Mouse (Mus musculus) right cerebral cortex, adult 2 months (tissue): ENCODE data around the gene Gpr63.
"Not testable (repeated sequence)": the region's sequence is repeated elsewhere in the genome, so short reads cannot be mapped to it uniquely, and the experiment has no call there.

Experiments used
- DNase-seq, 2 experiments: peaks; one replicate each; pipeline ENCODE4 v3.0.0; 2021 to 2022; ENCODE audit warnings: low spot score in 2 of 2

Gene Gpr63

DNA sequence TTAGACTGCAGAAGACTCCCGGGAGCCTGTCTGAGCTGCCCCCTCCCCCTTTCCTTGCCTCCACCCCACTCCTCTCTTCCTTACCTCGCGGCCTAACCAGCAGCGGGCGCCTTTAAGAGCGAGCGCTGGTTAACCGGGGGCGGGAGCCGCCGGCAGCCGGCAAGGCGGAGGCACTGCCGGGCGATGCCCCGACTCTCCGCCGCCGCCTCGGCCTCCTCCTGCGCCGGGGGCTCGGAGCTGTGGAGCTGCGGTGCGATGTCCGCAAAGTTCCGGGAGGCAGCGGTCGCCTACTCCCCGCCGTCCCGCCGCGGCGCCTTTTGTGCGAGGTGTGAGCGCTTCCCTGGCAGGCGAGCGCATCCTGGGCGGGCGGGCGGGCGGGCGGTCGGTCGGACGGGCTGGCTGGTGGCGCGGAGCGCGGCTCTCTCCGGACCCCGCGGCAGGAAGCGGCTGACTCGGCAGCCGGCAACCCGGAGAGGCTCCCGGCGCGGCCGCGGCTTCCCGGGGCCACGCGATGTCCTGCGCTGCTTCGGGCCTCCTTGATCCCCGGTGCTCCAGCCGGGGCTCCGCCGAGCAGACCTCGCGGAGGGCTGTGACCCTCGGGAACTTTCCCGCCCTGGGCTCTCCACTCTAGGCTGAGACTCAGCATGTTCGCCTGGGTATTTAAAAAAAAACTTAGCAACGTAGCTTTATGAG, at the start of gene Gpr63:
Gene Gpr63, plus strand, starts transcription at position 109 of the 693 bp plus-strand sequence.
- DNase-seq = peak; percentile 70

DNA sequence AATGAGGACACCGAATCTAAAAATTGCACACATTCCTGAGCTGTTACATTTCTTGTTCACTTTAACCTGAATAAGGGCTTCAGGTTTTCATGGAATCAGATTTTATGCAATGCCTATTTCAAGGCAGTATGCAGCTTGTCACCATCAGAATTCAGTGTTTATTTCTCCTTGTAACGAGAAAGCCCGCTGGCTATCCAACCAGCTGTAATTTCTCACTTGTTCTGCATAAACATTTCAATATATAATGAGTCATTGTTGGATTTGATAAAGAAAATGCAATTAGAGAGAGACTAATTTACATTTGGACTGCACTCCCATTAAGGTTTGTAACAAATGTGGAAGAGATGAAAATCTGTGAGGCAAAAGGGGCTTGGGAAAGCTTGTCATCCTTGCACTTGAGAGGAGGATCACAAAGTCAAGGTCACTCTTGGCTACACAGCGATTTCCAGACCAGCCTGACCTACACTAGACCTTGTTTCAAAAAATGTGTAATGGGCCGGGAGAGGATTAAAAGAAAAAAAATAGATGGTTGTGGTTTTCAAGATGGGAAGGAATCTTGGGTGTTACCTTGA, 46.1 kb upstream of the Gpr63 start:
- no peak for DNase-seq

DNA sequence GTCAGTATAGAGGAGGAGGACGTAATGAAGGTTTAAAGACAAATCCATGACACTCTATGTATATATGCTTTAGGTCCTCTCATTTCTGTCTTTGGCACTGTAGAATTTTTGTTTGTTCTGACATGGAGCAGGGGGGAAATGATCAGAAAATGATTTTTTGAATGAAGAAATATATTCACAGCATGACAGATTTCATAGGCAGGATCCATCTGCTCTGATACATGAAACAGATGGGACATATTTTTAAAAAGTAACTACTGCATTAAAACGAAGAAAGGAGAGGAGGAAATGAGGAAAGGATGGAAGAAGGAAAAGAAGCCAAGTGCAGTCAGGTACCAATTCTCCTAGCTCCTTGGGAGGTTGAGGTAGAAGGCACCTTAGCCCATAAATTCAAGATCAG, 41.5 kb upstream of the Gpr63 start:
- DNase-seq = no peak

DNA sequence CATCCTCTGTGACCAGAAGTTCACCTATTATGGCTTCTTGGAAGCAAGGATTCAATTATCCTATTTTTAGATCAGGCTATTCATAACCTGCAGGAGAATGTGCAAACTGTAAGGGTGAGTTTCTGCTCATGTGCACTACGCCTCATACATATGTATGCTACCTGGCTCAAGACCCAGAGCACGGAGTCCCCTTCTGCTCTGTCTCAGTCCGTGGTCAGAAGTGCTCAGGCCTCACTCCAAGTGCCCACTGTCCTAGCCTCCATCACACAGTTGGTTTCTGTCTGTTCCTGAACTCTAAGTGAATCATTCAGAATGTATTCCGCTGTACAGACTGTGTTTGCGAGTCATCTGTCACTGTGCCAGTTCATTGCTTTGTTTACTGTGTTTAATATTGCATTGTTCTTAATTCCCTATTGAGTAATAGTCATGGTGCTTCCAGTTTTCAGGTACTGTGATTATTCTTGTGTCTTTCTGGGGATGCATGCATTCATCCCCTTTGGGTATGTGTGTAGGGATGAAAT, 37.9 kb upstream of the Gpr63 start:
- DNase-seq = no peak

DNA sequence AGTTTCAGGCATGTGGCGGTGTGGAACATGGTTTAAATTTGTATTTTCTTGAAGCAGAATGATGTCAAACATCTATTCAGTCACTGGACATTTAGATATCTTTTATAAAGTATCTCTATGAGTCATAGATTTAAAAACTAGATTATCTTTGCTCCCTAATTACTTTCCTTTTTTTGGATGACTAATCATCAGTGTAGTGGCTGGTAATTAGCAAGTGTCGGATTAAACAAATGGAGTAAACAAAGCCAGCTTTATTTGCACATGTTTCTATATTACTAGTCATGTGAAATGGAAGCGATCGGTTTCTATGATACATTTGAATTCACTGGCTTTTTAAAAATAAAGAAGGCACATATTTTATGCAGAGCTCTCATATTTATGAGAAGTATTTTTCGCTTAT, 37.3 kb upstream of the Gpr63 start:
- DNase-seq = no peak

DNA sequence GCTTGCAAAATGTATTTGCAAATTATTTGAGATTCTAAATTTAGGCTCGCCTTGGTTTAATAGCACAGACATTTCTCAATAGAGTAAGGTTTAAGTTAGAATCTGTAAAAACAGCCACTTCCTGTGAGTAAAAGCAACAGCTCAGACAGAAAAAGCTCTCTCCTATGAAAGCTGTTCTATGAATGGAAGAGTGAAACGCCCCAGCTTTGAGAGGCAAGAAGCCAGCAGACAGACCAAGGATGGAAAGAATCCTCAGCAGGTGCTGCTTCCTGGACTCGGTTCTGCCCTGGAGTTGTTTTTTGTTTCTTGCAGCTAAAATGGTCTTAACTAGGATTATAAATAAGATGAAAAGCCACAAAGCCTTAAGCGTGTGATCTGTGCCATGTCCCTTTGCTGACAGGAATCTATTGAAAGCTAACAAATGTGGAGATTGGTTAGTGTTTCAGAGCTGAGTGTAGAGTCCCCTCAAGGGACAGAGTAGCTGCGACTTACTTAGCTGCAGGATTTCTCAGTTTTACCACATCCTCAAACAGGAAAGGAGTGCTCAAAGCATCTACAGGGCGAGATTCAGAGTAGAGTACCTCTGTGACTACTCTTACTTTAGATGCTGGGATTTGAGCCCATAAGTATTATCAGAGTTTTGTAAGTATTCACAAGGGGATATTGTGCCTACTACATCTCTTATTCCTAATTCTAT, 23.3 kb upstream of the Gpr63 start:
- peak; percentile 33 to 45 for DNase-seq

DNA sequence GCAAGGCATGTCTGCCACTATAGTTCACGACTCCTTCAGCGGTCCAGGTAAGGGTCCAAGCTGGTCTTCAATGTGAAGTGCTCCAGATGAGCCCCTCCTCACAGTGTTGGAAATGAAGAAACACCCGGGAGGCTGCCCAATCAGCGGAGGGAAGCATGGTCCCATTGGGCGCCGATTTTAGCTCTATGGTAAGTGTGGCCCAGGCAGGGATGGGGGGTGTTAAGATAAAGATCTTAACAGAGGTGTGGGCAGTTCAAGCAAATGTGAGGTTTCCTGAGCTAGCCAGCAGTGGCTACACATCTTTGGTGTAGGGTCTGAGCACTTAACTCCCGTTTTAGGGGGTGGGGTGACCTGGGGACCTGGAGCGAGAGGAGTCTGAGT, 299 bp upstream of the Gpr63 start:
- DNase-seq = peak; percentile 7 to 9

DNA sequence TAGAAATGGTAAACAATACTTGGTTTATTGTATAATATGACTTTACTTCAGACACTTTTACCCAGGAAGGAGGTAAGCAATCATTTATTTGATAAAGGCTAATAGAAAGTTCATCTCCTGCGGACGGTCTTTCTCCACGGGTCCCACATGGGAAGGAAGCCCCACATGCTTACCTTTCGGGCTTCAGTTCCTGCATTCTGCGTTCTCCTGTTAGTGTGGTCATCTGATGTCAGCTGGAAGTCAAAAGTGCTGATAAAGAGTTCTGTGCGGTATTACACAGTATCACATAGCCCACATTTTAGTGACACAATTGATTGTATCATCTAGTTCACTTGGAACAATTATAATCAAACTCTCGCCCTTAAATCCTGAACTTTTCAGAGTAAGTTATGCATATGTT, 1.0 kb downstream of the Gpr63 start:
- DNase-seq = no peak

DNA sequence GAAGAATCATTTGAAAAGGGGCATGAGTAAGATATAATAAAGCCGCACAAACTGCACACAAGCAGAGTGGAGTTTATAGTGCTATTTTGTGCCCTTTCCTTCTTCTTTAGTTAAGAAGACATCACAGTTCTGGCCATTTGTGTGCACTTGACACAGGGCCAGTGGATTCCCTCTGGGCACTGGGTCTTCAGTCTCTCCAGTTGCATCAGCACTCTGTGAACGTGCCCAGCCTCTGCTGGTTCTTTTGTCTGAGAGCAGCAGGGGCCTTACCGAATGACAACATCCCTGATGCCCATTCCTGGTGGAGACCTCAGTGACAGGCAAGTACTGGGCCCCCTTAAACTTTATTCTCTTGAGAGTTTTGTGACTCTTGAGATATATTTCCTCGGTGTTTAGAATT, 12.4 kb downstream of the Gpr63 start:
- DNase-seq = no peak

DNA sequence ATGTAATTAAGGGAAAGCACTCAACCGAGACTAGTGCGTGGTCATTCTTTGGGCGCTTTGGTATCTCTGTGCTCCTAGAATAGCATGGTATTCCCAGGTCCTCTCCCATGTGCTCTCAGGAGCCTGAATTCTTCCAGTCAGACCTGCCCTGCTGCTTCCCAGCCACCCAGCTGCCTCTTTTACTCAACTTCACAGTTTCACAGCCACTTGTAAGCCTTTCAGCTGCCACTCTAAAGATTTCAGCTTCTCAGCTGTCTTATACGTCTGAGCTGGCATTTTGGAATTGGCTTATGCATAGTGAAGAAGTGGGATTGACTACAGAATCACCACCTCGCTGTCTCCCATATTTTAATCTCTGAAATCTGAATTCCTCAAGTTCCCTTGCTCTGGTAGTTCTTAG, 19.4 kb downstream of the Gpr63 start:
- DNase-seq = no peak

DNA sequence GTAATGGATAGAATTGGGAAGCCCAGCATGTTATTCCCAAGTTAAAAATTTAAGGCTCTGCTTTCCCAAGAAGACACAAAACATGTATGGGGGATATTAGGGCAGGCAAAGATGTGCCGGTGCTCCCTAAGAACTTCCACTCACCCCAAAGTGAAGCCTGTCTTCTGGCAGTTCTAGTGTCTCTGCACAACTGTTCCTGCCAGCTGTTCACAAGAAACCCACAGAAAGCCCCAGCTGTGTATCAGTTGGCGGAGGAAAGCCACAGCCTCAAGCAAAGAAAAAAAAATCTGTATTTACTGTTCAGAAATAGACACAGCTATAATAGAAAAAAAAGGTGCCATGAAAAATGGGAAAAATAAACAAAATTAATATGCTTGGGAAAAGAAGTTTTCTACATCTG, 25.3 kb downstream of the Gpr63 start:
- DNase-seq = no peak

DNA sequence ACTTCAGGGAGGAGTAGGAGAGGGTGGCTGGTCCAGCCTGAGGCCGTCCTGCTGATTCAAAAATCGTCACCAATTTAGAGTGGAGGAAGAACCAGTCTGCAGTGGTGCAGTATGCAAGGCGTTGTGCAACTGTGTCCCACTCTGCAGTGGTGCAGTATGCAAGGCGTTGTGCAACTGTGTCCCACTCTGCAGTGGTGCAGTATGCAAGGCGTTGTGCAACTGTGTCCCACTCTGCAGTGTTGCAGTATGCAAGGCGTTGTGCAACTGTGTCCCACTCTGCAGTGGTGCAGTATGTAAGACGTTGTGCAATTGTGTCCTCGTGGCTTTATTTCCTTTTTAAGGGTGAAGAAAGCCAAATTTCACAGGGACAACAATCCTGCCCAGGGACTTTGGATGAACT, 43.1 kb downstream of the Gpr63 start:
- not testable (repeated sequence) for DNase-seq

DNA sequence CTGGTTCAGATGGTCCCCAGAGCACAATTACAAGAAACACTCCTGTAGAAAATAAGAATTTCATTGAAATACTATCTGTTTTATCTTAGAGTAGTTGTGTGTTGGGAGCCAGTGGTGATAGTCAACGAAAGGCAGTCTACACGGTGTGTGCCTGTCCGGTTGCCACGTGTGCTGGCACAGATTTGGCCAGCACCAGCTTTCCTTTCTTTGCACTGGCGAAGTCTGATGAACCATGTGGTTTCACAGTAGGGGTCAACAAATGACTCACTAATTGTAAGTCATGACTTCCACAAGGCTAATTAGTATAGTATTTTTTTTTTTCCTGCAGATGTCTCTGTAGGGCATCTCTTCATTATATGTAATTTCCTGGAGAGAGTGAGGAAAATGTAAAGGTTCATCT, 45.6 kb downstream of the Gpr63 start:
- no peak for DNase-seq

DNA sequence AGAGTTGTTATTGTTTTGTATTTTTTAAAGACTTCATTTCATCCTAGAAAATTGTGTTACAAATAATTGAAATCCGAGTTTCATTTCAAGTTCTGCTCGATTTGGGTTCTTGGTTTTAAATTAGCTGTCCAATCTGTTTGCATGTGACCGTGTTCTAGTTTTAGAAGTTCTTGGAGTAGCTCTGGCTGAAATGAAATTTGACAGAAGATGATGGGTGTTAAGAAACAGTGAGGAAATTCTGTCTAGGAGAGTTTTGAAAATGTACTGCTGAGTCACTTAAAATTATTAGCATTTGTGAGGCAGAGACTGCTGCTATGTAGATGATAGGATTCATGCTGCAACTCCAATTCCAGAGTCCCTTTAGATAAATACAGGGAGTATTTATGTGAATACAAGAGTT, 46.5 kb downstream of the Gpr63 start:
- DNase-seq = no peak

DNA sequence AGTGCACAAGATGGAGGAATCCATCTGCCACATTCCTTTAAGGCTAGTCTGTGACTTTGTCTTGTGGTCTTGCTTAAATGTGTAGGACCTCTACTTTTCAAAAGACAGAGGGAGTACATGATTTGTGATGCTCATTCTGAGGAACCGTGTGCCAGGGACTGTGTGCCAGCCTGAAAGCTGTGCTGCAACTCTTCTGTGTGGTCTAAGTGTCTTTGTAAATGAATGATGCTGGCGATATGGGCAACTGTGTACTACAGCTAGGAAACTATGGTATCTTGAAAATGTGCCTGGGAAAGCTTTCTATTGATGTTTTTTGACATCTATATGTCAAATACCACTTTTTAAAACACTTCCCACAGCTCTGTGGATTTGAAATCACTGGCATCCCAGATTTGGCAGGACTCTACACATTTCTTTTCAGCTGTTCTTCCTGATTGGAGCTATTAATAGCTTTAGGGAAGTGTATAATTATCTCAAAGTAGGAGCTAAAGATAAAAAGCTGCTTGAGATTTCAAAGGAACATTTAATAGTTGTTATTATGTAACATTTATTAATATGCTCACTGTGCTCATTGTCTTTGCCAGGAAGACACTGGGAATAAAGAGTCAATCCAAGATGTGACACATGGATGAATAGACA, 48.9 kb downstream of the Gpr63 start:
- no peak for DNase-seq

DNA sequence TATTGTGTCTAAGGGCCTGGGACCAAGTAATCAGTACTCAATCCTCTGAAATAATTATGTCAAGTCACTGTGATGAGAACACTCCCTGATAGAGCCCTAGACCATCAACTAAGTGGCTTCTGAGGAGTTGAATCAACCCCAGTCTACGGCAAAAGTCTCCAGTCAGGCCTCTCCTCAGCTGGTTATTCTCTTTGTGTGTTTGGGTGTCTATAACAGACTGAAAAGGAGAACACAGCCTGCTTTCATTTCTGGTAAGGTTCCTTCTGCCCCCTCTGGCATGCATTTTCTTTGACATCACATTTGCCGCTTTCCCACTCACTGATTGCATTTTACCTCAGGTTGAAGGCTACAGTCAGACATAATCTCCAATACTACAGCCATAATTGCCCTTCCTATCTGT, 62.0 kb downstream of the Gpr63 start:
- no peak for DNase-seq

DNA sequence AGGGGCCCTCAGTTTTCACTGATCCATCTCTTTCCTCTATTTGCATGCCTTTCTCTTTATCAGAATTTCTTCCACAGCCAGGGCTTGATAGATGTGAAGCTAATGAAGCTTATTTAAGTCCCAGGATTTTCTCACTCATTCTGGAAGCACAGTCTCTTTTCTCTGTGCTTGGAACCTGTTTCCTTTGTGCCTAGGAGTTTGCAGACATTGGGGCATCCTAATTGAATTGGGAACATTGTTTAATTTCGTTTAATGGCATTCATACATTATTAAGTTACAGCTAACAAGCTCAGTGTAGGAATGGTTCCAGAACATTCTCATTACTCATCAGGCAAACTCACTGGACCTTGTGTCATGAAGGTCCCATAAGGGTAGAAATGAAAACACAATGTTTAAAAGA, 62.5 kb downstream of the Gpr63 start:
- no peak for DNase-seq

DNA sequence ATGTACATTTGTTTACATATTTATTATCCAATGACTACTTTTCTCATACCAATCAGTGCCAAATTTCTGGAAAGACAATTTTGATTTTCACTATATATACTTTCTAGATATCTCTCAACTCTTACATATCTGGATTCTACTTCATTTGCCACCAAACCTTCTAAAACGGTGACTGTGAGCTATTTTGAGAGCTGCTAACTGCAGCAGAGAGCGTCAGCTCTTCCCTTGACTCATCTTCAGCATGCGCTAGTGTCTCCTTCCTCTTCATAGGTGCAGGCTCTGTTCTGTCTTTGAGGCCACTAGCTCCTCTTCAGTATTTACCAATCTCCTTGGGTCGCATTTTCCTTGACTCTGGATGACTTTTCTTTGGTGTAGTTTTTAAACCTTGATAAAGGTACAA, 63.7 kb downstream of the Gpr63 start:
- DNase-seq = peak in 1 of 2 experiments; percentile 24

DNA sequence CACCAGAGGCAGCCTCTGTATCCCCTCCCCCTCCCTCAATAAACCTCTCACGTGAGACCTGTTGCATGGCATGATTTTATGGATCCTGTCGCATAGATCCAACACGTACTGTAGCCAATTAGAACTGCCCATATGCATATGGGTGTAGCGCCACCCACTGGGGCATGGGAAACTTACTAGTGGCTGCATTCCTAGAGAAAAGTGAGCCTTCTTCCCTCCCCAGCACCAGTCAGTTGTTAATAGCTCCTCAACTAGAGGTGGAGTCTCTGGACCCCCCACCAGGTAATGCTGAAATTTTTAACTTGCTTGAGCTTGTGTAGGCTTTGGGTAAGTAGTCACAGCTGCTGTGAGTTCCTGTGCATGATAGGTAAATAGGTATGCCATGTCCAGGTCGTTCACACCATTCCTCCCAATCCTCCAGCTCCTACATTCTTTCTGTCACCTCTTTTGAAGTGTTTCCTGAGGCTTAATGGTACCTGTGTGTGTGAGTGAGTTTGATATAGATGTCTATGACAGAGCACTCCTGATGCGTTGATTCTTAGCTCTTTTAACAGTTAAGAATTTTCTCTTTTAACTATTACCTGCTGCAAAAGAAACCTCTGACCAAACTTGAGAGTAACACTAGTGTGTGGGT, 69.1 kb downstream of the Gpr63 start:
- no peak for DNase-seq

DNA sequence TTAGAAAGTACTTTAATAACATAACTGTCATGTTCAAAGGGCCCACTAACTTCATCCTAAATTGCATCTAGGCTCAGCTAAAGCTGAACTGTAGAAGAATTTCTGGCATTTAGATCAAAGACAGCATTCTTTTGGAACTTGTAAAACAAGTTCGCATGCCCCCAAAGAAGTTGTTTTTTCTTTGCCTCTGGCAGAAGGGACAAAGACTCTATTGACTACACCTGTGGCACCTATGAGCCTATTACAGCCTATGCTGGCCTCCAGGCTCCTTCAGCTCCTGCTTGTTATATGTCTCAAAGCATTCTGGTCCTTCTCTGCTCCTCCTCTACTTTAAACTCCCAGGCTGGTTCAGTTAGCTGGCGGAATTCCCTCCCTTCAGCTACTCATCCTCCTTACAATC, 69.6 kb downstream of the Gpr63 start:
- no peak for DNase-seq

DNA sequence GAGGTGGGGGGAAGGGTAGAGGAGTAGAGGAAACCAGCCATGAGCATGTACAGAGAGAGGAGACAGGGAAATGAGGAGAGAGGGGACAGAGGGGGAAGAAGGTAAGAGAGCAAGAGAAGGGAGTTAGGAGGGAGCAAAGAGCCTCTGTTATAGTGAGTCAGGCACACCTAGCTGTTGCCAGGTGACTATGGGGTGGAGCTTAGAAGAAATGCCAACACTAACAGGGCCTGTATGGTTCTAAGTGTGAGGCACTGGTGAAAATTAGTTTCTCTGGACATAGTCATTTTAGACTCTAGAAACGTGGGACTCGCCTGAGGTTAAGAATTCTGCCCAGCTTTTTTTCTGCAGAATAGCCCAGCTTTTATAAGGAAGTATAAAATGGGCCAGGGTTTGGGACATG, 71.1 kb downstream of the Gpr63 start:
- no peak for DNase-seq

DNA sequence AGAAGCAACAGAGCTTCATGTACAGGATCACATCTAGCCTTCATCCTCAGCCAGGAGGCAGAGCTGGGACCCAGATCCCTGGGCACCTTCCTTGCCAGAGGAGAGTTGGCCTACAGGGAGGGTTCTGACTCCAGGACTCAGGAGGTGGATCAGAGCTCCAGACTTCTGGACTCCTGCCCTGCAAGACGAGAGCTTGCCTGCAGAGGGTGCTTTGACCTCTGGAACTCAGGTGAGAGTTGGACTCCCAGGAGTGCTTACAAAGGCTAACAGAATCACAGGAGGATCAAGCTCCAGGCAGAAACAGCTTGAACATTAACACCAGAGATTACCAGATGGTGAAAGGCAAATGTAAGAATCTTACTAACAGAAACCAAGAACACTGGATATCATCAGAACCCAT, 89.3 kb downstream of the Gpr63 start:
- DNase-seq = not testable (repeated sequence)
